Mouse (Mus musculus): ENCODE measurements around the gene Rnf222. TPM values are rescaled to one million over a fixed set of nuclear protein-coding genes. Genes with fewer than 3 reads are reported as not detected.

Rnf222 gene
- 0.10 and 0.16 TPM in 2 replicates for polyA plus RNA-seq (2014; fragmentation: Nextera tagmentation; extraction: Ambion mirVana)

- Histone ChIP-seq H3K27me3 (replicated peaks; ENCODE audit: control insufficient read depth, insufficient read depth, low read length) (no peaks in the 10 kb centered on the region), H3K9ac (ENCODE audit: low read depth, low read length) (no peak within 1 kb of the TSS), H3K9me3 (ENCODE audit: control insufficient read depth, low read length) (no peaks in the 10 kb centered on the region), H3K4me3 (ENCODE audit: low read depth, low read length) (no peak within 1 kb of the TSS), H3K4me2 (no peak within 1 kb of the TSS), H3K4me1 (replicated peaks; ENCODE audit: control insufficient read depth, insufficient read depth, low read length) (peaks cover 25% of the 10 kb centered on the region), H3K27ac (ENCODE audit: low read depth, low read length) (no peak within 1 kb of the TSS), H3K36me3 (ENCODE audit: control insufficient read depth, insufficient read depth, low read length) (no peaks in the 10 kb centered on the region)
- WGBS: 44% methylated on average over 6 of the region's 6 CpGs
- ATAC-seq (replicated peaks; ENCODE audit: low FRiP score) (no peak), DNase-seq (ENCODE audit: low spot score) (no peak)
Observed at GRCm38 (mm10) chr11:68888253-68888652, at the start of gene Rnf222. TSS of gene Rnf222 (plus strand) at chr11:68888553.

- Histone ChIP-seq H3K27me3 (replicated peaks; ENCODE audit: control insufficient read depth, insufficient read depth, low read length) (no peaks in the 10 kb centered on the region), H3K27ac (ENCODE audit: low read depth, low read length) (no peak overlapping the region), H3K4me3 (ENCODE audit: low read depth, low read length) (no peak overlapping the region), H3K4me2 (no peak overlapping the region), H3K9ac (ENCODE audit: low read depth, low read length) (no peak overlapping the region), H3K4me1 (replicated peaks; ENCODE audit: control insufficient read depth, insufficient read depth, low read length) (no peaks in the 10 kb centered on the region), H3K9me3 (ENCODE audit: control insufficient read depth, low read length) (no peaks in the 10 kb centered on the region), H3K36me3 (ENCODE audit: control insufficient read depth, insufficient read depth, low read length) (peaks cover 32% of the 10 kb centered on the region)
- DNase-seq (ENCODE audit: low spot score): no peak
- WGBS: 85% methylated on average over 5 of the region's 5 CpGs
- ATAC-seq (replicated peaks; ENCODE audit: low FRiP score): no peak
Observed at GRCm38 (mm10) chr11:68839606-68840005, 48.7 kb upstream of the Rnf222 start.

GRCm38 (mm10) chr11:68850862-68851261 is 37.5 kb upstream of the Rnf222 start:
- Histone ChIP-seq H3K4me1 (replicated peaks; ENCODE audit: control insufficient read depth, insufficient read depth, low read length) (peaks cover 31% of the 10 kb centered on the region), H3K36me3 (ENCODE audit: control insufficient read depth, insufficient read depth, low read length) (no peaks in the 10 kb centered on the region), H3K9ac (ENCODE audit: low read depth, low read length) (no peak overlapping the region), H3K9me3 (ENCODE audit: control insufficient read depth, low read length) (no peaks in the 10 kb centered on the region), H3K27ac (ENCODE audit: low read depth, low read length) (no peak overlapping the region), H3K4me3 (ENCODE audit: low read depth, low read length) (no peak overlapping the region), H3K27me3 (replicated peaks; ENCODE audit: control insufficient read depth, insufficient read depth, low read length) (no peaks in the 10 kb centered on the region), H3K4me2 (peak overlapping the region; percentile 88)
- no peak for ATAC-seq (replicated peaks; ENCODE audit: low FRiP score)
- no peak for DNase-seq (ENCODE audit: low spot score)
- 80% methylated on average over 7 of the region's 7 CpGs for WGBS

DNA sequence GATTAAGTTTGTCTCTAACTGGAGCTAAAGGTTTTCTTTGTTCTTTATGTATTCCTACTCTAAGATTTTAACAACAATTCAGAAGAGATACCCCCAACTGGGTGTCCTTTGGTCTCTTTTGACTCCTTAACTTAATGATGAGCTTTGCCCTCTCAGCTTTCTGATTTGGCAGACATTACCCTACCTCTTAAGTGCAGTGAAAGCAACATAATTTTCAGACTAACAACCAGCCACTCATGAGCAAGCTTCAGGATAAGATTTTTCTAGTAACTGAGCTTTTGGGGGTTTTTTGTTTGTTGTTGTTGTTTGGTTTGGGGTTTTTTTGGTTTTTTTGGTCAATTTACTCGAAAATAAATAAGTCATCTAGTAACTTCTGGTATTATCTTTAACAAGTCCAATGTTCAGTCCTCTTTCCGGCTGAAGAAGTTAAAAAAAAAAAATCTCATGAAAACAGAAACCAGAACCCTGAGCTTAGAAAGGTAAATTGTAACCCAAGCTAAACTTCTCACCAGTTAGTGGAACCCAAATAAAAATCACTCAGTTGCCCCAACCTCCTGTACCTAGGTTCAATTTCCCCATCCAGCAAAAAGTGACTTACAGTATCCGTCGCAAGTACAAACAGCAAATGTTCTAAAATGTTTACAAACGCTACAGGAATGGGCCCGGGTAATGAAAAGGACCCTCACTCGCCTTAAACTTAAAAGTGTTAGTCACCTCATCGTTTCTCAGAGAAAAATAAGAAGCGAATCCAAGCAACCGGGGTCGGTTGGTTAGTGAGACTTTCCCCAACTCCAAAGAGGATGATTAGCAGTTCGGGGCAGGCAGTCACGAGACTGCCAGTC is 36.5 kb upstream of the Rnf222 start:
- Histone ChIP-seq H3K4me1 (replicated peaks; ENCODE audit: control insufficient read depth, insufficient read depth, low read length) (peaks cover 40% of the 10 kb centered on the region), H3K9me3 (ENCODE audit: control insufficient read depth, low read length) (no peaks in the 10 kb centered on the region), H3K4me3 (ENCODE audit: low read depth, low read length) (peak overlapping the region; percentile 99), H3K27me3 (replicated peaks; ENCODE audit: control insufficient read depth, insufficient read depth, low read length) (no peaks in the 10 kb centered on the region), H3K36me3 (ENCODE audit: control insufficient read depth, insufficient read depth, low read length) (no peaks in the 10 kb centered on the region), H3K27ac (ENCODE audit: low read depth, low read length) (peak overlapping the region; percentile 98), H3K4me2 (peak overlapping the region; percentile 88), H3K9ac (ENCODE audit: low read depth, low read length) (peak overlapping the region; percentile 97)
- DNase-seq (ENCODE audit: low spot score) (no peak), ATAC-seq (replicated peaks; ENCODE audit: low FRiP score) (no peak)
- WGBS: 3% methylated on average over 13 of the region's 13 CpGs

DNA sequence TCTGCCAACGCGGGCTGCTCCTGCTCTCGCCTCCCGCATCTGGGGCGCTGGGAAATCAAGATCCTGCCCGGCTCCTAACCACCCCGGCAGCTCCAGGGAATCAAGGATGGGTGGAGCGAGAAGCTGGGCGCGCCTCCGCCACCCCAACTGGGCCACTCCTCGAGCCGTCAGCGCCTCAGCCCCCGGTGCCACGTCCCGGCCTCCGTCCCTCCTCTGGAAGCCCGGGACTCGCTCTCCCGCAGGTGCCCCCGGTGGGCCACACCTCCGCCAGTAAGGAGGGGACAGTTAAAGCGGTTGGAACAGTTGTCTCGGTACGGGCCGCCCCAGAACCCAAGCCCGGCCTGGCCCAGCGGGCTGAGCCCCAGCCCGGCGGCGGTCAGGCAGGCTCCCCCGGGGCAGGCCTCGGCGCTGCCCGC is 35.9 kb upstream of the Rnf222 start:
- no peaks in the 10 kb centered on the region for H3K9me3 ChIP-seq (ENCODE audit: control insufficient read depth, low read length)
- H3K36me3 ChIP-seq (ENCODE audit: control insufficient read depth, insufficient read depth, low read length): no peaks in the 10 kb centered on the region
- H3K9ac ChIP-seq (ENCODE audit: low read depth, low read length): peak overlapping the region; percentile 97
- H3K4me3 ChIP-seq (ENCODE audit: low read depth, low read length): peak overlapping the region; percentile 99
- H3K4me2 ChIP-seq: peak overlapping the region; percentile 88
- no peaks in the 10 kb centered on the region for H3K27me3 ChIP-seq (replicated peaks; ENCODE audit: control insufficient read depth, insufficient read depth, low read length)
- peaks cover 40% of the 10 kb centered on the region for H3K4me1 ChIP-seq (replicated peaks; ENCODE audit: control insufficient read depth, insufficient read depth, low read length)
- H3K27ac ChIP-seq (ENCODE audit: low read depth, low read length): peak overlapping the region; percentile 98
- DNase-seq (ENCODE audit: low spot score) (peak; percentile 71), ATAC-seq (replicated peaks; ENCODE audit: low FRiP score) (peak; percentile 66)
- WGBS: under 1% methylated on average over 36 of the region's 36 CpGs

DNA sequence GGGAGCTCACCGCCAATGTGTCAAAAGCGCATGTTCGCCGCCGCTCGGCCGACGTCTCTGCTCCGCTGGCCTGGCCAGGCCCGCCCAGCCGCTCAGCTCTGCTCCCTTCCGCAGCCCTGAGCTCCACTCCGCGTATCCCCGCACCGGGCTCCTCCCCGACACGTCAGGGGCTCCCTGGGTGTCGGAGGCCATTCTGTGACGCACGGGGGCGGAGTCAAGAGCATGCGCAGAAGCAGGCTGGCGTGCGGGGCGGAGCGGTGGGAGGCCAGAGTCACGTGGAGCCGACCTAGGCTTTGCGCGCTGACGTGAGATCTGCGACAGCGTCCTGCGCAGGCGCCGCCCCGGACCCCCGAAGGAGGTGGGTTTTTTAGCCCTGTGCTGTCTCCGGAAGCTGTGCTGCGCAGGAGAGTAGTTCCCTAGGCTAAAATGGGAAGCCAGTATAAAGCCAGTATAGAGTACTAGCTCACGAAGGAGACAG is 35.4 kb upstream of the Rnf222 start:
- Histone ChIP-seq H3K27me3 (replicated peaks; ENCODE audit: control insufficient read depth, insufficient read depth, low read length) (no peaks in the 10 kb centered on the region), H3K4me1 (replicated peaks; ENCODE audit: control insufficient read depth, insufficient read depth, low read length) (peaks cover 40% of the 10 kb centered on the region), H3K36me3 (ENCODE audit: control insufficient read depth, insufficient read depth, low read length) (no peaks in the 10 kb centered on the region), H3K9me3 (ENCODE audit: control insufficient read depth, low read length) (no peaks in the 10 kb centered on the region), H3K4me2 (peak overlapping the region; percentile 88), H3K27ac (ENCODE audit: low read depth, low read length) (peak overlapping the region; percentile 98), H3K9ac (ENCODE audit: low read depth, low read length) (peak overlapping the region; percentile 97), H3K4me3 (ENCODE audit: low read depth, low read length) (peak overlapping the region; percentile 99)
- peak; percentile 98 for ATAC-seq (replicated peaks; ENCODE audit: low FRiP score)
- WGBS: under 1% methylated on average over 42 of the region's 42 CpGs
- DNase-seq (ENCODE audit: low spot score): peak; percentile 100

- 28% methylated on average over 14 of the region's 14 CpGs for WGBS
- peak overlapping the region; percentile 88 for H3K4me2 ChIP-seq
- no peaks in the 10 kb centered on the region for H3K27me3 ChIP-seq (replicated peaks; ENCODE audit: control insufficient read depth, insufficient read depth, low read length)
- DNase-seq (ENCODE audit: low spot score) (no peak), ATAC-seq (replicated peaks; ENCODE audit: low FRiP score) (no peak; the same call in 1 of the 2 replicates)
- H3K27ac ChIP-seq (ENCODE audit: low read depth, low read length): peak overlapping the region; percentile 98
- H3K4me1 ChIP-seq (replicated peaks; ENCODE audit: control insufficient read depth, insufficient read depth, low read length): peaks cover 40% of the 10 kb centered on the region
- H3K9me3 ChIP-seq (ENCODE audit: control insufficient read depth, low read length): no peaks in the 10 kb centered on the region
- peak overlapping the region; percentile 99 for H3K4me3 ChIP-seq (ENCODE audit: low read depth, low read length)
- no peaks in the 10 kb centered on the region for H3K36me3 ChIP-seq (ENCODE audit: control insufficient read depth, insufficient read depth, low read length)
- H3K9ac ChIP-seq (ENCODE audit: low read depth, low read length): peak overlapping the region; percentile 73
Observed at GRCm38 (mm10) chr11:68853611-68854401, 34.5 kb upstream of the Rnf222 start.

- Histone ChIP-seq H3K27me3 (replicated peaks; ENCODE audit: control insufficient read depth, insufficient read depth, low read length) (no peaks in the 10 kb centered on the region), H3K4me2 (no peak overlapping the region; the same call in 1 of the 2 replicates), H3K4me1 (replicated peaks; ENCODE audit: control insufficient read depth, insufficient read depth, low read length) (peaks cover 40% of the 10 kb centered on the region), H3K9me3 (ENCODE audit: control insufficient read depth, low read length) (no peaks in the 10 kb centered on the region), H3K36me3 (ENCODE audit: control insufficient read depth, insufficient read depth, low read length) (no peaks in the 10 kb centered on the region), H3K4me3 (ENCODE audit: low read depth, low read length) (no peak overlapping the region), H3K27ac (ENCODE audit: low read depth, low read length) (peak overlapping the region; percentile 98; the same call in 1 of the 2 replicates), H3K9ac (ENCODE audit: low read depth, low read length) (no peak overlapping the region)
- no peak for DNase-seq (ENCODE audit: low spot score)
- no peak for ATAC-seq (replicated peaks; ENCODE audit: low FRiP score)
- 85% methylated on average over 3 of the region's 3 CpGs for WGBS
Observed at GRCm38 (mm10) chr11:68854621-68855020, 33.7 kb upstream of the Rnf222 start.
